Mouse (Mus musculus) E14TG2a.4 (cell line): Measurements from ENCODE around the gene Cln5.
A peak's percentile ranks its signal among the peaks of the same experiment; 100 is the strongest.

ENCODE experiments used
- H3K27me3 ChIP-seq: 2 replicates; pipeline ENCODE4 v1.6.1; 2014; ENCODE audit warnings: low read length, control low read depth; ENCODE audit not compliant: insufficient read depth
- H3K36me3 ChIP-seq: 2 replicates; pipeline ENCODE4 v1.6.1; 2014; ENCODE audit warnings: low read length, control low read depth; ENCODE audit not compliant: insufficient read depth
- H3K4me1 ChIP-seq: replicated peaks from 2 replicates; pipeline ENCODE4 v1.6.1; 2014; ENCODE audit warnings: low read depth, low read length, control low read depth
- H3K4me3 ChIP-seq: replicated peaks from 2 replicates; pipeline ENCODE4 v1.5.1; 2014; ENCODE audit warnings: mild to moderate bottlenecking, low read length
- H3K9me3 ChIP-seq: 2 replicates; pipeline ENCODE4 v1.6.1; 2014; ENCODE audit warnings: low read length, control low read depth
- CTCF ChIP-seq: conservative IDR thresholded peaks from 2 replicates; pipeline ENCODE4 v1.5.1; 2014; ENCODE audit warnings: low read length
- NANOG ChIP-seq: IDR thresholded peaks from 2 replicates; pipeline ENCODE4 v1.6.1; 2014; ENCODE audit warnings: borderline replicate concordance, low read length, mixed read lengths
- POU5F1 ChIP-seq: IDR thresholded peaks from 2 replicates; pipeline ENCODE4 v1.6.1; 2014; ENCODE audit warnings: low read length, borderline replicate concordance

Cln5 gene

DNA sequence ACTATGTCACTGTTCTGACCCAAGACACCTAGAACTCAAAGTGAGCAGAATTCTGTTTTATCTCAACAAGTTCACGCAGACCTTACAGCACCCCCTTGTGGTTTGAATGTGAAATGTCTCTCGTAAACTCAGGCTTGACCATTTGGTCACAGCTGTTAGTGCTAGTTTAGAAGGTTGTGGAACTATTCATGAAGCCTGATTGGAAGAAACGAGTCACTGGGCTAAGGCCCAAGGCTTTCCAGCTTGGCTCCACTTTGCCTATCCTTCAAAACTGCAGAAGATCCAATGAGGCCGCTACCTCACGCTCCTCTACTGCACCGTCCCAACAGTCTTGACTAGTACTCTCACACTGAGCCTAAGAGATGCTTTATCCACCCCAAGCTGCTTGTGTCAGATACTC, 18.6 kb downstream of the Cln5 start:
- no peak overlapping the region for H3K4me3 ChIP-seq

DNA sequence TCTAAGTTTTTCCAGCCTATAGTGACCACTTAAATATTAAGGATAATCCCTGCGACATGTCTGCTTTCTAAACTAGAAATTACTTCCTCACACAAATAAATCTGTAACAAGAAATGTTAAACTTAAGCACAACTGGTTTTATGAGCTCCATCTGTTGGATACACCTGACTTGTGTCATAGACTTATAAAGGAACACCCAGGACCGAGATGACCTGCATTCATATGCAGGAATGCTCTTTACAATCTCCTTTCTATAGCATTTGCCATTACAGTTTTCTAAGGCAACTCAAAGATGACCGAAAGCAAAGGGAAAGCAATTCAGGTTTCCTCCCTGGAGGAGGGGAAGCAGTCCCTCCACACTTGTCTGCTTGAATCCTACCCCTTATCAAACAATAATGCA, 23.2 kb downstream of the Cln5 start:
- Histone ChIP-seq H3K27me3 (peaks cover 7% of the 10 kb centered on the region), H3K36me3 (peaks cover 83% of the 10 kb centered on the region), H3K4me3 (no peak overlapping the region), H3K9me3 (no peaks in the 10 kb centered on the region), H3K4me1 (peaks cover 77% of the 10 kb centered on the region)
- TF ChIP-seq CTCF (no peak), NANOG (no peak), POU5F1 (no peak; the same call in 1 of the 2 replicates)

More for the DNA sequence above, 18.6 kb downstream of the Cln5 start:
- H3K36me3 ChIP-seq = peaks cover 96% of the 10 kb centered on the region
- H3K4me1 ChIP-seq = peaks cover 54% of the 10 kb centered on the region
- 0 out of 2 replicates have a peak, but pooled peaks cover 3% of the 10 kb centered on the region for H3K27me3 ChIP-seq
- H3K9me3 ChIP-seq = no peaks in the 10 kb centered on the region
- TF ChIP-seq CTCF = peak; percentile 77
- TF ChIP-seq POU5F1 = no peak

DNA sequence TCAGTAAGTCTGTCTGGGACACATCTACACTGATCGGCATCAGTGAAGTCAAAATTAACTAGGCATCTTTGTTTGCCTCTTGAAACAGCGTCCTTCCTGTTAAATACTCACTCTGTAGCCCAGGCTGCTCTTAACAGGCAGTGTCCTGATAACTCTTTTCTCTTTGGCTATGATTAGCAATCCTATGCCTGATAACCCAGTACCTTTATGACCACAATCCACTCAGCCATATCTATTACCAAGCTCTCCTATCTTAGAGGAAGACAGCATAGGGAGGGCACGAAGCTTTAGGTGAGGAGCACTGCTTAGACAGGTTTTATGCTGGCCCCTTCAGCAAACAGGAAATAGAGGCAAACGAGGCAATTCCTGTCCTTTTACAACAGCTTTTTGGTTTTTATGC, 23.7 kb downstream of the Cln5 start:
- TF ChIP-seq CTCF (no peak), POU5F1 (no peak), NANOG (no peak)
- Histone ChIP-seq H3K27me3 (peaks cover 7% of the 10 kb centered on the region), H3K4me3 (no peak overlapping the region), H3K36me3 (peaks cover 79% of the 10 kb centered on the region), H3K9me3 (no peaks in the 10 kb centered on the region), H3K4me1 (peaks cover 75% of the 10 kb centered on the region)

GRCm38 (mm10) chr14:103095036-103095435, 25.0 kb downstream of the Cln5 start:
- H3K4me3 ChIP-seq = peak overlapping the region; percentile 58

DNA sequence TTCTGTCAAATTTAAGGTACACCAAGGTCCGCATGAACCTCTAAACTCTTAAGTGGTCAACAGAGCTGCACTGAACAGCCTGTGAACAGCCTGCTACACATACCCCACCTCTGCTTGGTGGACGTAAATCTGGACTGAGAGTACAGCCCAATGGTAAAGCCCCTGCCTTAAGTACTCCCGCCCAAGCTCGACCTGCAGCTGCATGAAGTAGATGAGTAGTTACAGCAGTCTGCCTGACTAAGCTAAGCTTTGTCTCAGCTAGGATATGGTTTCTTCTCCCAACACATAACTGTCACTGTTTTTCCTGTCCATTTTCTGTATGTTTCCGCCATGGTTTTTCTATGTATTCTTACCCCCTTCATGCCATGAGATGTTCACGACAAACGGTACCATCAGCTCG, 25.8 kb downstream of the Cln5 start:
- H3K27me3 ChIP-seq = peaks cover 6% of the 10 kb centered on the region
- peaks cover 67% of the 10 kb centered on the region for H3K4me1 ChIP-seq
- H3K36me3 ChIP-seq = peaks cover 59% of the 10 kb centered on the region
- no peaks in the 10 kb centered on the region for H3K9me3 ChIP-seq
- peak overlapping the region; percentile 92; the same call in 1 of the 2 replicates for H3K4me3 ChIP-seq
- TF ChIP-seq POU5F1 (no peak), CTCF (no peak), NANOG (no peak)

More at GRCm38 (mm10) chr14:103095036-103095435, 25.0 kb downstream of the Cln5 start:
- Histone ChIP-seq H3K4me1 (peaks cover 66% of the 10 kb centered on the region), H3K27me3 (peaks cover 6% of the 10 kb centered on the region), H3K36me3 (peaks cover 65% of the 10 kb centered on the region), H3K9me3 (no peaks in the 10 kb centered on the region)
- no peak for TF ChIP-seq POU5F1
- no peak for TF ChIP-seq CTCF
- TF ChIP-seq NANOG = no peak

DNA sequence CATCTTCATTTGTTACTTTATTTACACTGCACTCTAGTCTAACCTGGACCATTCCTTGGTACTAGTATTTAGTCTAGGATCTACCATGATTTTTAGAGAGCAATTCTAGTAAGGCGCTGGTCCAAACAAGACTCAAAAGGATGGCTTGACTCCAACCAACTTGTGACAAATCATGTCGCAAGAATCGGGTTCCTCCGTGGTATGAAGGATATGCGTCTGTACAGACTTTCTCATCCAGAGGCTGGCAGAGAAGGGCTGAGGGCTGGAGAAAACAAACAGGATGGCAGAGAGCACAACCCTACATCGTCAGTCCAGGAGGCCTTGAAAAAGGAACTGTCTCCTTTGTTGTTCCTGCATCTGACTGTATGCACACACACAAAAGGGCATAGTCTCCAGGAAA, 26.6 kb downstream of the Cln5 start:
- TF ChIP-seq CTCF = no peak
- TF ChIP-seq NANOG = no peak
- TF ChIP-seq POU5F1 = no peak
- Histone ChIP-seq H3K36me3 (peaks cover 51% of the 10 kb centered on the region), H3K4me1 (peaks cover 67% of the 10 kb centered on the region), H3K9me3 (no peaks in the 10 kb centered on the region), H3K4me3 (peak overlapping the region; percentile 92), H3K27me3 (peaks cover 6% of the 10 kb centered on the region)

- peaks cover 36% of the 10 kb centered on the region for H3K36me3 ChIP-seq
Observed at GRCm38 (mm10) chr14:103098213-103098586, 28.2 kb downstream of the Cln5 start.

GRCm38 (mm10) chr14:103098587-103099235, 28.7 kb downstream of the Cln5 start:
- Histone ChIP-seq H3K4me3 (peak overlapping the region; percentile 92), H3K4me1 (peaks cover 65% of the 10 kb centered on the region), H3K36me3 (peaks cover 31% of the 10 kb centered on the region), H3K9me3 (no peaks in the 10 kb centered on the region), H3K27me3 (peaks cover 6% of the 10 kb centered on the region)
- TF ChIP-seq POU5F1 (no peak), NANOG (no peak), CTCF (no peak)

More at GRCm38 (mm10) chr14:103098213-103098586, 28.2 kb downstream of the Cln5 start:
- no peaks in the 10 kb centered on the region for H3K9me3 ChIP-seq
- peaks cover 70% of the 10 kb centered on the region for H3K4me1 ChIP-seq
- peak overlapping the region; percentile 92 for H3K4me3 ChIP-seq
- no peak for TF ChIP-seq NANOG
- TF ChIP-seq POU5F1 = no peak
- TF ChIP-seq CTCF = no peak
- H3K27me3 ChIP-seq = peaks cover 6% of the 10 kb centered on the region
